17 mouse cellular contexts compared by ENCODE assay signal in genomic region chr4:121021911-121022310, GRCm38 (mm10). TPM values are rescaled to one million over a fixed set of nuclear protein-coding genes. Genes with fewer than 3 reads are reported as not detected.
DNase-seq lines count a peak whose midpoint lies in the region; ATAC-seq and TF ChIP-seq lines count a peak whose summit lies in the region.
"Had no signal": no experiment of that assay in that cellular context is flagged by ENCODE, and none has a peak within 500 bp of the region (broad histone marks: within the 10 kb centered on the region; RNA-seq: fewer than 3 reads in every experiment).

No protein-coding gene starts in this region.

- no peak overlapping the region for H3K4me3 ChIP-seq in heart, embryonic 15.5 days
- no peak overlapping the region for H3K4me3 ChIP-seq in midbrain, postnatal 0 days (ENCODE audit: low read depth, low read length)
- no peak overlapping the region for H3K4me3 ChIP-seq in midbrain, embryonic 15.5 days
- no peak overlapping the region for H3K4me3 ChIP-seq in bone marrow macrophage, adult 2 months (ENCODE audit: insufficient read depth, low read length)
- H3K4me3 ChIP-seq: liver, embryonic 13.5 days; neural tube, embryonic 13.5 days had no signal

- H3K36me3 ChIP-seq in heart, embryonic 15.5 days = no peaks in the 10 kb centered on the region
- no peaks in the 10 kb centered on the region for H3K36me3 ChIP-seq in midbrain, postnatal 0 days (ENCODE audit: insufficient read depth, low read length)
- H3K36me3 ChIP-seq in midbrain, embryonic 15.5 days (replicated peaks) = no peaks in the 10 kb centered on the region
- H3K36me3 ChIP-seq: liver, embryonic 13.5 days; neural tube, embryonic 13.5 days had no signal

- no peak for TF ChIP-seq POLR2A in bone marrow macrophage, adult 2 months (IDR thresholded peaks at IDR 0.05; ENCODE audit: borderline replicate concordance, low read depth, low read length)

- H3K4me1 ChIP-seq in heart, embryonic 15.5 days (replicated peaks) = peaks cover 22% of the 10 kb centered on the region
- H3K4me1 ChIP-seq in midbrain, postnatal 0 days (ENCODE audit: insufficient read depth, low read length) = no peaks in the 10 kb centered on the region
- no peaks in the 10 kb centered on the region for H3K4me1 ChIP-seq in midbrain, embryonic 15.5 days
- peaks cover 49% of the 10 kb centered on the region for H3K4me1 ChIP-seq in bone marrow macrophage, adult 2 months (ENCODE audit: control insufficient read depth, insufficient read depth, low read length)

- no peaks in the 10 kb centered on the region for H3K9me3 ChIP-seq in heart, embryonic 15.5 days (replicated peaks)
- H3K9me3 ChIP-seq in midbrain, postnatal 0 days (ENCODE audit: low read length) = no peaks in the 10 kb centered on the region
- no peaks in the 10 kb centered on the region for H3K9me3 ChIP-seq in midbrain, embryonic 15.5 days
- H3K9me3 ChIP-seq: liver, embryonic 13.5 days; neural tube, embryonic 13.5 days had no signal

- intact Hi-C loops in heart, postnatal 25 days (cut with DNase I) = no loop called here

- no peak for ATAC-seq in heart, embryonic 15.5 days (replicated peaks; ENCODE audit: insufficient number of reproducible peaks, insufficient read depth, low FRiP score, low read depth)
- no peak for ATAC-seq in midbrain, postnatal 0 days (ENCODE audit: low FRiP score)
- no peak for ATAC-seq in midbrain, embryonic 15.5 days (replicated peaks)
- ATAC-seq: midbrain, embryonic 16.5 days had no signal

- H3K4me2 ChIP-seq in heart, embryonic 15.5 days = no peak overlapping the region
- no peak overlapping the region for H3K4me2 ChIP-seq in midbrain, postnatal 0 days (ENCODE audit: low read depth, low read length, poor library complexity, severe bottlenecking)
- no peak overlapping the region for H3K4me2 ChIP-seq in midbrain, embryonic 15.5 days
- H3K4me2 ChIP-seq: liver, embryonic 13.5 days; neural tube, embryonic 13.5 days had no signal

- no peak for TF ChIP-seq CTCF in midbrain, postnatal 0 days (IDR thresholded peaks at IDR 0.05)
- no peak for TF ChIP-seq CTCF in bone marrow macrophage, adult 2 months (IDR thresholded peaks at IDR 0.05; ENCODE audit: low read depth, low read length)

- 0 out of 2 replicates have a peak overlapping the region, but pooled peaks have one; percentile 3 for H3K27ac ChIP-seq in heart, embryonic 15.5 days
- no peak overlapping the region for H3K27ac ChIP-seq in midbrain, postnatal 0 days (ENCODE audit: low read depth, low read length)
- no peak overlapping the region for H3K27ac ChIP-seq in midbrain, embryonic 15.5 days
- H3K27ac ChIP-seq in bone marrow macrophage, adult 2 months (ENCODE audit: insufficient read depth, low read depth, low read length) = peak overlapping the region; percentile 3; the same call in 1 of the 2 replicates
- H3K27ac ChIP-seq: neural tube, embryonic 13.5 days had no signal

- DNase-seq in heart, postnatal 25 days (ENCODE audit: low spot score) = no peak
- peak; percentile 4 for DNase-seq in midbrain, postnatal 0 days (ENCODE audit: low spot score)
- DNase-seq in kidney, postnatal 36 days = peak; percentile 62 to 71
- DNase-seq in right cerebral cortex, adult 18-20 months = no peak
- DNase-seq in layer of hippocampus, adult 9-11 months = no peak
- DNase-seq: cerebellum, adult 9-11 months; gastrocnemius, postnatal 36 days; liver, embryonic 13.5 days; lung, postnatal 4 days; retina, postnatal 1 day had no signal

- no peaks in the 10 kb centered on the region for H3K27me3 ChIP-seq in heart, embryonic 15.5 days
- H3K27me3 ChIP-seq in midbrain, postnatal 0 days (ENCODE audit: insufficient read depth, low read length) = no peaks in the 10 kb centered on the region
- H3K27me3 ChIP-seq in midbrain, embryonic 15.5 days (replicated peaks) = no peaks in the 10 kb centered on the region
- H3K27me3 ChIP-seq: CH12.LX; liver, embryonic 13.5 days; neural tube, embryonic 13.5 days had no signal

- H3K9ac ChIP-seq in heart, embryonic 15.5 days = no peak overlapping the region
- no peak overlapping the region for H3K9ac ChIP-seq in midbrain, postnatal 0 days (replicated peaks; ENCODE audit: low read length, poor library complexity, severe bottlenecking)
- H3K9ac ChIP-seq in midbrain, embryonic 15.5 days = no peak overlapping the region
- H3K9ac ChIP-seq: liver, embryonic 13.5 days; neural tube, embryonic 13.5 days had no signal

RNA-seq across cellular contexts. Expression of gene Smap2, which starts 4.9 kb away (rescaled TPM):
- 10.0 and 12.8 TPM in 2 replicates for polyA plus RNA-seq in heart, embryonic 15.5 days (2015; fragmentation: Nextera tagmentation; extraction: Ambion mirVana)
- 10 to 100 TPM; 42.2 to 42.4 TPM for total RNA-seq in heart, postnatal 25 days (2021)
- total RNA-seq in midbrain, postnatal 0 days (2014; rRNA removed) = 91.6 and 98.7 TPM in 2 replicates
- 42.7 and 45.5 TPM in 2 replicates for polyA plus RNA-seq in midbrain, postnatal 0 days (2015; fragmentation: Nextera tagmentation; extraction: Ambion mirVana)
- 45.1 and 46.6 TPM in 2 replicates for polyA plus RNA-seq in midbrain, embryonic 15.5 days (2015; fragmentation: Nextera tagmentation; extraction: Ambion mirVana)
- polyA plus RNA-seq in bone marrow macrophage, adult 2 months (2012; ENCODE audit: insufficient read depth, insufficient read length, missing spikeins) = 137 and 139 TPM in 2 replicates

RNA-seq across cellular contexts. Expression of gene Col9a2, which starts 17.3 kb away (rescaled TPM):
- polyA plus RNA-seq in heart, embryonic 15.5 days (2015; fragmentation: Nextera tagmentation; extraction: Ambion mirVana) = 9.7 and 20.3 TPM in 2 replicates
- not detected for total RNA-seq in heart, postnatal 25 days (2021)
- total RNA-seq in midbrain, postnatal 0 days (2014; rRNA removed) = 38.4 and 68.5 TPM in 2 replicates
- 18.2 and 19.7 TPM in 2 replicates for polyA plus RNA-seq in midbrain, postnatal 0 days (2015; fragmentation: Nextera tagmentation; extraction: Ambion mirVana)
- 18.2 and 19.4 TPM in 2 replicates for polyA plus RNA-seq in midbrain, embryonic 15.5 days (2015; fragmentation: Nextera tagmentation; extraction: Ambion mirVana)
- polyA plus RNA-seq in bone marrow macrophage, adult 2 months (2012; ENCODE audit: insufficient read depth, insufficient read length, missing spikeins) = not detected in 2 replicates
- total RNA-seq: CH12.LX; hematopoietic stem cell, adult 5-6 weeks had no signal

Comparison
In these comparisons a context has a peak if more than half of its experiments do, and no peak if none do; other contexts are left out.
1. H3K27ac ChIP-seq: peak in heart, embryonic 15.5 days (single experiment) and bone marrow macrophage, adult 2 months (single experiment); none in midbrain, postnatal 0 days (single experiment) and midbrain, embryonic 15.5 days (single experiment).
2. DNase-seq: peak in midbrain, postnatal 0 days (single experiment) and kidney, postnatal 36 days (2 of 2); none in heart, postnatal 25 days (single experiment), right cerebral cortex, adult 18-20 months (single experiment) and layer of hippocampus, adult 9-11 months (single experiment).
3. RNA of gene Col9a2, which starts 17.3 kb away (polyA plus RNA-seq): 18.2 to 19.7 TPM in midbrain, postnatal 0 days, 18.2 to 19.4 TPM in midbrain, embryonic 15.5 days and 9.7 to 20.3 TPM in heart, embryonic 15.5 days; not detected in bone marrow macrophage, adult 2 months; every median in the first group is over 10 times any median in the second.